In the genomic region with DNA sequence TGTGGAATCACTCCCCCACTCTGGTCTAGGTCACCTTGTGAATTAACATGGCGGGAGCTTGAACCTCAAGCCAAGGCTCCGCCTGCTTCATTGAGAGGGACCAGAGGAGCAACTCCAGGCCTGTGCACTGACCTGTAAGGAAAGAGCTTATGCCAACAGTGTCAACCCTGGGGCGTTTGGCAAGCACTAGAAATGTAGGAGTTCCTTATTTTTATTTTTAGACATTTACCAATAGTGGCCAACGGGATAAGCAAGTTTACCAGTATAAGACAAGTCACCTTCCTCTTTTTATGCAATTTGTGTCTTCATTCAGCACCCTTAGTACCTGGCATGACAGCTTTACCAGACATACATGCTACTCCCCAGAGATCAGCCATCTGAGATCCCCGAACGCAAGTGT, we compare ENCODE assay signal across 26 mouse cellular contexts.
A peak's percentile ranks its signal among the peaks of the same experiment; 100 is the strongest.
DNase-seq lines count a peak whose midpoint lies in the region; ATAC-seq lines count a peak whose summit lies in the region.
"Had no signal": no experiment of that assay in that cellular context is flagged by ENCODE, and none has a peak within 500 bp of the region (broad histone marks: within the 10 kb centered on the region; RNA-seq: fewer than 3 reads in every experiment).

No protein-coding gene starts in this region.

- no peak for ATAC-seq in forebrain, embryonic 12.5 days (ENCODE audit: low FRiP score)
- ATAC-seq in megakaryocyte progenitor cell, adult 5-6 weeks (replicated peaks; ENCODE audit: poor library complexity), result peak; percentile 82
- no peak for ATAC-seq in CD4-positive, CD25-positive, alpha-beta regulatory T cell, adult 4 months
- ATAC-seq: forebrain, embryonic 15.5 days; inflammation-experienced regulatory T-cells, adult 6 months had no signal

- no peaks in the 10 kb centered on the region for H3K9me3 ChIP-seq in forebrain, embryonic 10.5 days
- no peaks in the 10 kb centered on the region for H3K9me3 ChIP-seq in forebrain, embryonic 12.5 days
- H3K9me3 ChIP-seq: embryonic facial prominence, embryonic 13.5 days; forebrain, embryonic 15.5 days; heart, embryonic 12.5 days; hindbrain, embryonic 10.5 days; hindbrain, embryonic 15.5 days; kidney, embryonic 15.5 days; limb, embryonic 13.5 days; liver, embryonic 13.5 days; lung, embryonic 15.5 days; neural tube, embryonic 15.5 days; stomach, embryonic 15.5 days had no signal

- H3K4me3 ChIP-seq in forebrain, embryonic 10.5 days, result no peak overlapping the region
- no peak overlapping the region for H3K4me3 ChIP-seq in forebrain, embryonic 12.5 days (replicated peaks)
- H3K4me3 ChIP-seq: embryonic facial prominence, embryonic 13.5 days; forebrain, embryonic 15.5 days; heart, adult 2 months; heart, embryonic 12.5 days; hindbrain, embryonic 10.5 days; hindbrain, embryonic 15.5 days; kidney, embryonic 15.5 days; layer of hippocampus, adult 2 months; limb, embryonic 13.5 days; liver, embryonic 13.5 days; lung, embryonic 15.5 days; neural tube, embryonic 15.5 days; stomach, embryonic 15.5 days had no signal

- H3K27ac ChIP-seq in forebrain, embryonic 10.5 days, result peak overlapping the region; percentile 73
- H3K27ac ChIP-seq in forebrain, embryonic 12.5 days, result no peak overlapping the region
- H3K27ac ChIP-seq: embryonic facial prominence, embryonic 13.5 days; forebrain, embryonic 15.5 days; heart, adult 2 months; hindbrain, embryonic 10.5 days; hindbrain, embryonic 15.5 days; kidney, embryonic 15.5 days; layer of hippocampus, adult 2 months; limb, embryonic 13.5 days; liver, embryonic 13.5 days; lung, embryonic 15.5 days; neural tube, embryonic 15.5 days; stomach, embryonic 15.5 days had no signal

- DNase-seq in forebrain, embryonic 10.5 days (ENCODE audit: extremely low spot score, low spot score), result no peak
- DNase-seq in 416B (ENCODE audit: low read depth), result peak; percentile 23
- DNase-seq in fat pad, adult 2 months (ENCODE audit: extremely low read depth, low read depth, low spot score), result peak; percentile 78
- no peak for DNase-seq in cerebellum, adult 18-20 months
- DNase-seq: cerebellum, adult 9-11 months; heart, adult 2 months; kidney, adult 11 months; kidney, postnatal 25 days; liver, embryonic 13.5 days; retina, postnatal 1 day; right cerebral cortex, postnatal 14 days had no signal

- H3K9ac ChIP-seq in forebrain, embryonic 12.5 days, result no peak overlapping the region
- H3K9ac ChIP-seq: embryonic facial prominence, embryonic 13.5 days; forebrain, embryonic 15.5 days; heart, embryonic 12.5 days; hindbrain, embryonic 15.5 days; kidney, embryonic 15.5 days; limb, embryonic 13.5 days; liver, embryonic 13.5 days; lung, embryonic 15.5 days; neural tube, embryonic 15.5 days; stomach, embryonic 15.5 days had no signal

- H3K4me1 ChIP-seq in forebrain, embryonic 10.5 days, result peaks cover 46% of the 10 kb centered on the region
- peaks cover 32% of the 10 kb centered on the region for H3K4me1 ChIP-seq in forebrain, embryonic 12.5 days
- H3K4me1 ChIP-seq: liver, embryonic 13.5 days had no signal

- WGBS in forebrain, embryonic 10.5 days, result 79% methylated on average over 6 of the region's 6 CpGs
- 82% methylated on average over 6 of the region's 6 CpGs for WGBS in forebrain, embryonic 12.5 days

- no peak overlapping the region for H3K4me2 ChIP-seq in forebrain, embryonic 12.5 days
- H3K4me2 ChIP-seq: embryonic facial prominence, embryonic 13.5 days; forebrain, embryonic 15.5 days; heart, embryonic 12.5 days; hindbrain, embryonic 15.5 days; kidney, embryonic 15.5 days; limb, embryonic 13.5 days; liver, embryonic 13.5 days; lung, embryonic 15.5 days; neural tube, embryonic 15.5 days; stomach, embryonic 15.5 days had no signal

- no peaks in the 10 kb centered on the region for H3K36me3 ChIP-seq in forebrain, embryonic 10.5 days (replicated peaks)
- H3K36me3 ChIP-seq in forebrain, embryonic 12.5 days (replicated peaks), result no peaks in the 10 kb centered on the region
- H3K36me3 ChIP-seq: embryonic facial prominence, embryonic 13.5 days; forebrain, embryonic 15.5 days; heart, embryonic 12.5 days; hindbrain, embryonic 10.5 days; hindbrain, embryonic 15.5 days; kidney, embryonic 15.5 days; limb, embryonic 13.5 days; liver, embryonic 13.5 days; lung, embryonic 15.5 days; neural tube, embryonic 15.5 days; stomach, embryonic 15.5 days had no signal

- H3K27me3 ChIP-seq in forebrain, embryonic 10.5 days (ENCODE audit: poor library complexity, severe bottlenecking), result peaks cover 10% of the 10 kb centered on the region
- H3K27me3 ChIP-seq in forebrain, embryonic 12.5 days, result no peaks in the 10 kb centered on the region
- H3K27me3 ChIP-seq: forebrain, embryonic 15.5 days; hindbrain, embryonic 15.5 days; neural tube, embryonic 15.5 days; stomach, embryonic 15.5 days had no signal

Comparison
In these comparisons a context has a peak if more than half of its experiments do, and no peak if none do; other contexts are left out.
1. DNase-seq: peak in 416B (single experiment) and fat pad, adult 2 months (single experiment); none in forebrain, embryonic 10.5 days (single experiment) and cerebellum, adult 18-20 months (0 of 2).